Mouse (Mus musculus) layer of hippocampus, adult 8-10 months (tissue): Measurements from ENCODE around the gene E2f4. TPM values are rescaled to one million over a fixed set of nuclear protein-coding genes. Genes with fewer than 3 reads are reported as not detected.
A peak's percentile ranks its signal among the peaks of the same experiment; 100 is the strongest.
"Not testable (repeated sequence)": the region's sequence is repeated elsewhere in the genome, so short reads cannot be mapped to it uniquely, and the experiment has no call there.

Experiments
- DNase-seq, 2 experiments: peaks; one replicate each; pipeline ENCODE4 v3.0.0; 2022; ENCODE audit warnings: low spot score in 2 of 2
- total RNA-seq, 4 experiments: library from RNA; stranded (reverse); gene quantifications; 2 replicates each; pipeline ENCODE4 v1.2.4; 2022

The E2f4 gene
- total RNA-seq, 4 experiments from 2014 or later: 36.4 to 38.9 (median 37.6) TPM

DNA sequence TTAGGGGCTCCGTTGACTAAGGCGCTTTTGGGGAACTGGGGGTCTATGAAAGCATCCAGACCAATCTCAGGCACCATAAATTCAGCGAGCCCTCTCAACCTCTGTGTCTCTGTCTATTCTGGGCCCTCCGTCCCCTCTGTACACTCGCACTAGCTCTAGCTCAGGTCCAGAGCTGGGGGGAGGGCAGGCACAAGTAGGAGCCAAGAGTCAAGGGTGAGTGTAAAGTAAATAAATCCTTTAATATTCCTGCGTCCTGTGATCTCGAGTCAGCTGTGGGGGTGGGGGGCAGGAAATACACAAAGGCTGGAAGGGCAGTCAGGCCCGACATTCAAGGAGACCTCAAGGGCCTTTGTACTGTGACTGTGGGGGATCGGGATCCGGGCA, 28.4 kb upstream of the E2f4 start:
- DNase-seq: no peak

DNA sequence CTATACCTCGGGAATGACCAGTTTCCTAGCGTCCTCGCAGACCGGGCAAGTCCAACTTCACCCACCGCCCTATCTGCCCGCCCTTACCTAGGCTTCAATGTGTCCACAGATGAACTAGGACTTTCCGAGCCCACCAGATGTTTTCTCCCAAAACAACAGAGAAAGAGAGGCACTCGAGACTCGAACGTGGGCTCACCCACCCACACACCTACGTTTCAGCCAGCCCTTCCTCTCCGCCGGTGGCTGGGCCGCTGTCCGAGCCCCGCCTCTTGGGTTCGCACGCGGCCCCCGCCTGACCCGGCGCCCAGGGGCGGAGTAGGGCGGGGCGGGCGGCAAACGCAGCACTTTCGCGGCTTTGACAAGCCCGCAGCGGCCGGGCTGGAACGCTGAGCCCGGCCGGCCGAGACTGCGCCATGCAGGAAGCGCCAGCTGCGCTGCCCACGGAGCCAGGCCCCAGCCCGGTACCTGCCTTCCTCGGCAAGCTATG, 28.0 kb upstream of the E2f4 start, which contains the start of gene Hsf4:
TSS of gene Hsf4 (plus strand) at position 341 of the 487 bp plus-strand sequence.
- DNase-seq: no peak

DNA sequence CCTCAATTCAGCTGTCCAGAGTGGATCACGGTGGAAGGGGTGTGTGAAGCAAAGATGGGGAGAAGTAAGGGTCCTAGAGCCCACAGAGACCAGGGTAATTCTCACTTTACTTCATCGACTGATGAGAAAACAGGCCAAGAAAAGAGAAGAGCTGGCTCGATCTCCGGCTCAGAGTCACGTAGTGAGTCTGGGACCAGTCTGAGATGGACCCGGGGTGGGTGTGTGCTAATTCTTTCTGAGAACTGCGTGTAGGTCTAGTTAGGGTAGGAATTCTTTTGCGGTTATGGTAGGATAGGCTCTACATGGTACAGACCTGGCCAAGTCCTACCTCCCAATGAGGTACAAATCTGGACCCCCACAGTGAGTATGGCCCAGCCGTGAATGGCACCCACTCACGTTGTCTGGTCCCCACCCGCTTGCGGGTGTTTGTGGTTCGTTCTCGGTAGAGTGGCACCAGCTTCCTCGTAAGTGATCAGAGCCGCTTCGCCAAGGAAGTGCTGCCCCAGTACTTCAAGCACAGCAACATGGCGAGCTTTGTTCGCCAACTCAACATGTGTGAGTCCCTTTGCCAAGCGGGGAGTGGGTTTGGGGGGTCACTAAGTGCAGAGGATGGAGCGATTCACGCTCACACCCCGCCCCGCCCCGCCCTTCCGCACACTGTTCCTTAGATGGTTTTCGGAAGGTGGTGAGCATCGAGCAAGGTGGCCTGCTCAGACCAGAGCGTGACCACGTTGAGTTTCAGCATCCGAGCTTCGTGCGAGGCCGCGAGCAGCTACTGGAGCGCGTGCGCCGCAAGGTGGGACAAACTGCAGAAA, 27.2 kb upstream of the E2f4 start:
- no peak for DNase-seq

DNA sequence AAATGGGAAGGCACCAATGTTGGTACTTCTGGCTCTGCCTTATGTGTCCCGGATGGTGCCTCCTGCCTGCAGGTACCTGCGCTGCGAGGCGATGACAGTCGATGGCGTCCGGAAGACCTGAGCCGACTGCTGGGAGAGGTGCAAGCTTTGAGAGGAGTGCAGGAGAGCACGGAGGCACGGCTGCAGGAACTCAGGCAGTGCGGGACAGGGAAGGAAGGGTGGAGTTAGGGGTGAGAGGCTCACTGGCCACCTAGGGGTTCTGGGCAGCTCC, 26.6 kb upstream of the E2f4 start:
- no peak for DNase-seq

DNA sequence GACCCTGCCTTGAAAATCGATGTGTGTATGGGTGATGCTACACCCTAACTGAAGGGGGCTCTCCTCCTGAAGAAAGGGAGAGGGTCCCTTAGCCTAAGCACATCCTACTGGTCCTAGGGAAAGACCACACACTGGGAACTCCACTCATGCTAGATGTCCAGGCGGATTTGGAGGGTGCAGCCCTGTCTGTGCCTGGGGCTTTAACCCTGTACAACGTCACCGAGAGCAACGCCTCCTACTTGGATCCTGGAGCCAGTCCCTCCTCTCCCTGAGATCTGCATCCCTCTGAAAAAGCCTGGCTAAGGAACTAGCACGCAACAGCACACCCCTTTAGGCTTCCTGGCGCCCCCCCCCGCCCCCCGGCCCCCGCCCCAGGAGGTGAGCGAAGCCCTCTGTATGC, 22.1 kb upstream of the E2f4 start:
- DNase-seq: no peak

DNA sequence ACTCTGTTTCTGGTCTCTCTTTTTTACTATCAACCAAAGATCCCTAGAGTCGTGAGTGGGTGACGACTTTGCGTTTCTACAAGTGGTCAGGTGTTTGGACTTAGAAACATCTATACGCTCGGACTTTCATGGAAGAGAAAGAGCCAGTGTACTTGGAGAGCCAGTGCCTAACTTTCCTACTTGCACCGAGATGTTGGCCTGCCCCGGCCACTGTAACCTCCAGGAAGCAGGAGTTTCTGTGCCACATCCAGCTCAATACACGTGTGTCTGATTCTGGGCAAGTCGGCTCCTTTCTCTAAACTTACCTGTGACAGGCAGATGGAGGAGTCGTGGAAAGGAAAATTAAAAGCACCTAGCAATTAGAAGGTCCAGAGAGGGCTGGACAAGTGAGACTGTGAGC, 21.6 kb upstream of the E2f4 start, which contains the start of gene Nol3:
TSS of gene Nol3 (plus strand) at position 301 of the 400 bp plus-strand sequence.
- DNase-seq: no peak

DNA sequence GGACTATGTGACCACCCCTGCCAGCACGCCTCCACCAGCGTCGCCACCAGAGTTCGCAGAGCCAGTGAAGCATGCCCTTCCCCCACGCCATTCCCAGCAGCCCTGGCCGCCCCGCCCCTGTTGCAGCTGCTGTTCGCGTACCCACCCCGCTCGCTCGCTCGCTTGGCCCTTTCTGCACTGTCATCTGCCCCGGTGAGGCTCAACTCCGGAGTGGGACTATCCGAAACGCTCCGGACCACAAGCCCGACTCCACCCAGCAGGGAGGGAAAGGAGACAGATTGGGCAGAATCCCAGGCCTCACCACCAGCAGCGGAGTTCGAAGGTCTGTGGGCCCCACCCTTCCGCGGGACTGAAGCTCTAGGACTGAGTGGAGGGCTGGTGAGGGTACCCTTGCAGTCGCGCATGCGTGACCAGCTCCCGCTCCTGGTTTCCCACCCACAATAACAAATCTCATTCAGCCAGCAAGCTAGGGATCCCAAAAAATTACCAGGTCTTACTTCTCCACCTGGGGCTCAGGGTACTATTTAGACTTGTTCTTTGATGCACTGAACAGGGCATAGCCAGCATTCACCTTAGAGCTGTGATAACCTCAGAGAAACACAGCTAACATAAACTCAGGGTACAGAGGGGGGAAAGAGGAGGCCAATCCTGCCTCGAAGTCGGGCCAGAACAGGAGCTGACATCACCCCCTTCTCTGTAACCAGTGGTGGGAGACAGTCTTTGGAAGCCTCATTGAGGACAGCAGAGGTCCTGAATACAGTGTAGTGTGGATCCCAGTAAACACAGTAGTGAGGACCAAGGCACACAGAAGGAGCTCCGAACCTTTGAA, 21.0 kb upstream of the E2f4 start:
- DNase-seq: no peak

DNA sequence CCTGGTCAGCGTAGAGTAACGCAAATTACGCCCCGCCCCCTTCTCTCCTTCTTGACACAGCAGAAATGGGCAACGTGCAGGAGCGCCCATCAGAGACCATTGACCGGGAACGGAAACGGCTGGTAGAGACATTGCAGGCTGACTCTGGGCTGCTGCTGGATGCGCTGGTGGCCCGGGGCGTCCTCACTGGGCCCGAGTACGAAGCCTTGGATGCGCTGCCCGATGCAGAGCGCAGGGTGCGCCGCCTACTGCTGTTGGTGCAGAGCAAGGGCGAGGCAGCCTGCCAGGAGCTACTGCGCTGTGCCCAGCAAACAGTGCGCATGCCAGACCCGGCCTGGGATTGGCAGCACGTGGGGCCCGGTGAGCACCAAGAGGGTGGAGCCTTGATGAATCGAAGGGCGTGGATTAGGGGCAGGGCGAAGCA, 18.5 kb upstream of the E2f4 start:
- DNase-seq: peak; percentile 85 to 92

DNA sequence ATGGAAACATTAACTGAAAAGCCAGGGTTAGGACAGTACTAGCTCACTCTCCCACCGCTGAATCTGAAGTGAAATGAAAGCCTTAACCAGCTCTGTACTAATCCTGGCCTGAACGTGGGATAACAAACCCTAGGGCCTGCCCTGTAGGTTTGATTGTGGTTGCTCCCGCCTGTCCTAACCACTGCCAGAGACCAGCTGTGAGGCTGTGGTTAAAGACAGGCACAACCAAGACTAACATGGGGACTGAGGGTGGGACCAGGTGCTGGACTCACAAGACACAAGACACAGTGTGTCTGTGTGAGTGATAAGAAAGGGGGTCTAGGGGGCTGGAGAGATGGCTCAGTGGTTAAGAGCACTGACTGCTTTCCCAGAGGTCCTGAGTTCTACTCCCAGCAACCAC, 16.9 kb upstream of the E2f4 start:
- DNase-seq: no peak

DNA sequence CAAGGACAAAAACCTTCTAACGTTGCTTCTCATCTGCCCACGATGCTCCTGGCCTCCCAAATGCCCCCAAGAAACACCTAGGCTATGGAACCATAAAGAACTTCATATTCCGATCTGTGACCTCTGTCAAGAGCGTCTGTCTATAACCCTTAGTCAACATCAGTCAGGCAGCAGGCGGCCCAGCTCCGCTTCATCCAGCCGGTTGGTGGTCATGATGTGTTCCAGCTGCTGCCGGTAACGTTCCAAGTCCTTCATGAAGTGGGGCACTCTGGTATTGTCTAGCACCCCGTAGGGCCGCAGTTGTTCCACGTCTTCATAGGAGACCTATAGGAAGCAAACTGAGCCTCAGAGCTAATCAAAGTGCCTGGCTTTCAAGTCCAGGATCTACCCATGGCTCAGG, 15.6 kb upstream of the E2f4 start:
- no peak for DNase-seq

DNA sequence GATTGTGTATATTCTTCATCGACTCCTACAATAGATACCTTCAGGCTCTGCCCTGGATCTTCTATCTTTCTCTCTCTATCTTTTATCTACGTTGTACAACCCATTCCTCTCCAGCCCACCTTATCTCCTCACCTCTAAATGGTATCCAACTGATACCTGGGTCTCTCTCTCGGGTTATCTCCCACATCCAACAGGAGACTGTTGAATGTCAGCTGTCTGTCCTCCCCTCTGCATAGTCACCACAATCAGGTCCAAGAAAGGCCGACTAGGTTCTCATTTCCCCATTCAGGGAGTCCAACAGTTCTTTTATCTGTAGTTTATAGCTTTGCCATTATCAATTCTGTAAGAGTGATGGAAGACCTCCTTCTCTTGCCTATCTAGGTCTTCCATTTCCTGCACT, 15.2 kb upstream of the E2f4 start:
- DNase-seq: no peak

DNA sequence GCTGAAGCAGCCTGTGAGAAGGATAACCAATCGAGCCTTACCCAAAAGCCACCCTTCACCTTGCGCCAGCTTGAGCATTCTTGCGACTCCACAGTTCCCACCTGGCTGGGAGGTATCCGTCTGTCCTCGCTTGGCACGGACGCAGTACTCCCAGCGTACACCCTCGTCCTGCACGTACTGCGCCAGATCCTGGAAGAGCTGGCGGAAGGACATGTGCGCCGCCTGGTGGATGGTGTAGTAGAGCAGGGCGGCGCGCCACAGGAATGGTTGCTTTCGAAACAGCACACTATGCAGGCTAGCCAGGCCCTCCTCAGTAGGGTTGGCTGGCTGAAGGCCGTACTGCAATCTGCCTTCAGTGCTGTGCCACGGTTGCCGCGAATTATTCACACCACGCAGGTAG, 14.4 kb upstream of the E2f4 start:
- no peak for DNase-seq

DNA sequence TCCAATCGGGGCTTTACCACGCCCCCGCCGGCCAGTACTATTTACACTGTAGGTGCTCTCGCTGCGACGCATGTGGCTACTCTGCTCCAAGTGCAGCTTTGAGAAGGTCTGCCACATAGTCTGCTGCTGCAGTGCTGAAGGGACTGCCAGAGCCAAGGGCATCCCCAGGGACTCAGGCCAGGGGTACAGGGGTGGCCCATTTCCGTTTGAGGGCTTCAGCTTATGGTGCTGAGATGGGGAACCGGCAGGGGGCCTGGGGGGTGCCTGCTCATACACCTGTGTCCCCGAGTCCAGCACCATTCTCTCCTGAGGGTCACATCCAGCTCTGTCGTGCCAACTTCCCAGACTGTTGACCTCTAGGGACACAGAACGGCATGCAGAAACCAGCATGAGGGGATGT, 11.9 kb upstream of the E2f4 start:
- no peak for DNase-seq

DNA sequence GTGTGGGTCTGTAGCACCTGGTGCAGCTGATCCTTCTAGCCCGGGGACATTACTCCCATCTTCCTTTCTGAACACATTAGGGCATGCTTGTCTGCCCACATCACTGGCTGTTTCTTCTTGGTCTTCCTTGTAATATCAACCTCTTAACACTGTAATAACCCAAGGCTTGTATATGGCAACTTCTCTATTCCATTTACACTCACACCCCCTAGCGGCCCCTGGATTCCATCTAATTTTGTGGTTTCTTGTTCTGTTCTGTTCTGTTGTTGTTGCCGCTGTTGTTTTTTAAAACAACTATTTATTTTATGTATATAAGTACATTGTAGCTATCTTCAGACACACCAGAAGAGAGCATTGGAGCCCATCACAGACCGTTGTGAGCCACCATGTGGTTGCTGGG, 10.6 kb upstream of the E2f4 start:
- peak in 1 of 2 experiments; percentile 9 for DNase-seq

DNA sequence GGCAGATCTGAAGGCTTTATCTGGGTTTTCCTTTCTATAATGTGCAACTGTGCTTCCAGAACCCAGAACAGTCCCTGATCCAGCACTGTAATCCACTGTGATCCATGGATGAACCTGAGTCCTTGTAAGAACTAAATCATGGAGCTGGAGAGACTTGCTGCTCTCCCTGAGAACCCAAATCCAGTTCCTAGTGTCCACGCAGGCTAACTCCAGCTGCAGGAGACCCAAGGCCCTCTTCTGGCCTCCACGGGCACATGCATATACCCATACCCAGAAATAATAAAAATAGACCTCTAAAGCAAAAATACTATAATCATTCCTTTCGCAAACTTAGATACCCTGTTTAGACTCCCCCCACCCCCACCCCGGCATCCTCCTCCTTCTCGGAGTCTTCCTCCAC, 9.2 kb upstream of the E2f4 start:
- DNase-seq: no peak

DNA sequence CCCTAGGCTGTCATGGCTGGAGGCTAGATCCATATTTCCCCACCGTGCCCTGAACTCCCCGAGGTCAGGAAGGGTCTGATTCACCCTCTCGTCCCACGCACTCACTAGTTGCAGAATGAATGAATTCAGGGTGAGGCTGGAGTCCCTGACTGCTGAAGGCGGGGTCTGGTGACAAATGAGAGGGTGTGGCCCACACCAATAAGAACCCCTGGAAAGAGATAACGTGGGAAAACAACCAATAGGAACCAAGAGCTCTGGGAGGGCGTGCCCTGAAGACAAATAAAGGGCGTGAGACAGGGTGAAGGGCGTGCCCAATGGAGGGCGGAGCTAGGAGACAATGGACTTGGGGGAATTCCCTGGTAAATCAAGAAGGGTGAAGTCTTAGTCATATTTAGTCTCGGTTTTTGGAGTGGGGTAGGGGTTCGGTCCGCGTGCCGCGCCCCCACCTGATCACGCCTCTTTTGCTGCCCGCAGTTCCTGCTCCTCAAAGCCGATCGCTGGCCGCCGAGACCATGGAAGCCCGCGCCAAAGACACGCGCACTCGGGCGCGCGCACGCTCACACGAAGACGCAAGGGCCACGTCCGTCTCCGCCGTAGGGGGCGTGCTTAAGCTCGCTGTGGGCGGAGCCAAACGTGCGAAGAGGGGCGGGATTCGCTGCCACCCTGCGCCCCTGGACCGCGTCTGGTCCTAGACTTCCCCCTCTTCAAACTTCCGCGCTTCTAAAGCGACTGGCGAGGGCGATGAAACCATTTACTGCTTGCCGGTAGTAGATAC, 8.3 kb upstream of the E2f4 start:
- peak; percentile 92 to 95 for DNase-seq

DNA sequence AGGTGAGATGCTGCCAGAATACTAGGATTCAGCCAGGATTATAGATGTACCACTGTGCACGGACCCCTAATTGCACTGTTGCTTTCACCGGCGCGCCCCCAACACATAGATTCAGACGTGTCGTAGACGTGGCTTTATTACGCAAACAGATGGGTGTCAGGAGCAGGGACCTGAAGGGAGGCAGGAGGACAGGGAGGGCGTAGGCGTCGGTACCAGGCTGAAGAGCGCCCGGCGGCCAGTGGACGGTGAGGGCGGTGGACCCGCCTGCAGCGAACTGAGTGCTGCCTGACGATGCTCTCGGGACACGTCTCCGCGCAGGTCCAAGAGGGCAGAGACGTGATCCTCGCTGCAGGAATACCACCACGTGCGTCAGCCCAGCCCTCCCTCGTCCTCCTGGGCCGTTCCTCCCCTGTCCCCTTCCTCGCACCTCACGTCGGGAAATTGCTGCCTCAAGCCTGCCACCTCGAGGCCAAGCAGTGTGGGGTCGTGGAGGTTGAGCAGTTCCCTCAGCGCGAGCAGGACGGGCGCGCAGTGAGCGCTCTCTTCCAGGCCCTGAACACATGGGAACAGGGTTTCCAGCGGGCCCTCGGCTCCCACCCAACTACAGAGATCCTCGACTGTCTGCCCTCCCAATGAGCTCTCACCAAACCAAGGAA, 7.5 kb upstream of the E2f4 start, which contains the start of gene 4931428F04Rik:
TSS of gene 4931428F04Rik (minus strand) at position 60 of the 656 bp plus-strand sequence.
- no peak for DNase-seq

DNA sequence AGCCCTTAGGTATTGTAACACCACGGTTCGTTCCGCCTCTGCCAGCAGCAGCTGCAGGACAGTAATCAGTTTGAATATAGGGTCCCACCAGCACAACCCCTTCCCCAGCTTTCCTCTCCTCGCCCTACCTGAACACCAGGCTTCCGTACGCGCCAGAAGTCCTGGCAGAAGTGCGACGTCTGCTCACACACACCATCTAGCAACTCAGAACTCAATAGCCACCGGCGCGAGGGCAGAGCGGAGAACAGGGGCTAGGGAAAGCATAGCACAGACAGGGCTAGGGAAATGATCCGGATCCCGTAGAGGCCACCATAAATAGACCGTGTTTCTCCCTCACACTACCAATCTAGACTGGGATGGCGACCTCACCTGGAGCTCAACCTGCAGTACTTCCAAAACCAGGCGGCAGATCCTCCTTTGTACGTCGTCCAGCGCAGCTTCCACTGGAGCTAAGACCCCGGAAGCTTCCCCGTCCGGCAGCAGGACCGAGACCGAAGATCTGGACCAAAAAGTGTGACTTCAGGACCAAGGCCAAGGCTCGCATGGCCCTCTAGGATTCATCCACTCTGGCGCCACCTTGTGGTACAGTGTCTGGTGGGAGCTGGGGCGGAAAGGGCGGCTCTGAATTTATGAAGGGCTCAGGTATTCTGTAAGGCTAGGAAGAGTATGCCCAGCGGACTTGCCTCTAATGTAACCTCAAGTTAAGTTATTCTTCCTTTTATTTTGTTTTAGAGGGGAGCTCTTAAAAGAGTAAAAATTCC, 6.7 kb upstream of the E2f4 start:
- DNase-seq: peak in 1 of 2 experiments; percentile 75

DNA sequence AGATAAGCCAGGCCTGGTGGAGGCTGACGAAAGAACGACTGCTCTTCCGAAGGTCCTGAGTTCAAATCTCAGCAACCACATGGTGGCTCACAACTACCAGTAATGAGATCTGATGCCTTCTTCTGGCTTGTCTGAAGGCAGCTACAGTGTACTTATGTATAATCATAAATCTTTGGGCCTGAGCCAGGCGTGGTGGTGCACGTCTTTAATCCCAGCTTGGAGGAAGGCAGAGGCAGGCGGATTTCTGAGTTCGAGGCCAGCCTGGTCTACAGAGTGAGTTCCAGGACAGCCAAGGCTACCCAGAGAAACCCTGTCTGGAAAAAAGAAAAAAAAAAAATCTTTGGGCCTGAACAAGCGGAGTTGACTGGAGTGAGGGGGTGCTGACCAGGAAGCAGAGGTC, 6.1 kb upstream of the E2f4 start:
- not testable (repeated sequence) for DNase-seq

DNA sequence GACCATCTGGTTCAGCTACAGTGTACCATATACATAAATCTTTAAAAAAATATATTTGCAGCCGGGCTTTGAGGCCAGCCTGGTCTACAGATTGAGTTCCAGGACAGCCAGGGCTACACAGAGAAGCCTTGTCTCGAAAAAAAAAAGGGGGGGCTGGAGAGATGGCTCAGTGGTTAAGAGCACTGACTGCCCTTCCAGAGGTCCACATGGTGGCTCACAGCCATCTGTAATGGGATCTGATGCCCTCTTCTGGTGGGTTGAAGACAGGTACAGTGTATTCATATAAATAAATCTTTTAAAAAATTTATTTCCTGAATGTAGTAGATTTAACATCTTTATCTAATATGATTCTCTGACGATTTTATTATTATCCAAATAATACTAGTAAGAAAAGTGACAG, 5.7 kb upstream of the E2f4 start:
- not testable (repeated sequence) for DNase-seq
